Mouse (Mus musculus) spleen, postnatal 10 days (tissue): Measurements from ENCODE around the gene Cracr2b.
"Not testable (repeated sequence)": the region's sequence is repeated elsewhere in the genome, so short reads cannot be mapped to it uniquely, and the experiment has no call there.

Experiments
- DNase-seq, 2 experiments: peaks; one replicate each; pipeline ENCODE4 v3.0.0; 2021 to 2022; ENCODE audit warnings: low spot score in 2 of 2

Gene Cracr2b

GRCm38 (mm10) chr7:141433517-141434400 is 27.1 kb upstream of the Cracr2b start:
- peak in 1 of 2 experiments; percentile 24 for DNase-seq

GRCm38 (mm10) chr7:141434464-141434863 is 26.4 kb upstream of the Cracr2b start:
- peak in 1 of 2 experiments; percentile 37 for DNase-seq

- DNase-seq = peak; percentile 52 to 77
Measured at GRCm38 (mm10) chr7:141435129-141435855, 25.6 kb upstream of the Cracr2b start.

- peak in 1 of 2 experiments; percentile 18 for DNase-seq
Measured at GRCm38 (mm10) chr7:141435856-141436522, 24.9 kb upstream of the Cracr2b start.

GRCm38 (mm10) chr7:141436523-141436892 is 24.4 kb upstream of the Cracr2b start:
- peak in 1 of 2 experiments; percentile 14 for DNase-seq

- DNase-seq = peak; percentile 83 to 89
Measured at GRCm38 (mm10) chr7:141437178-141438120, 23.4 kb upstream of the Cracr2b start, which contains the start of gene Slc25a22. Gene Slc25a22, minus strand, starts transcription at chr7:141437892.

- peak in 1 of 2 experiments; percentile 29 for DNase-seq
Measured at GRCm38 (mm10) chr7:141438201-141438968, 22.5 kb upstream of the Cracr2b start.

- peak in 1 of 2 experiments; percentile 14 for DNase-seq
Measured at GRCm38 (mm10) chr7:141439140-141439679, 21.7 kb upstream of the Cracr2b start.

GRCm38 (mm10) chr7:141439811-141440210 is 21.1 kb upstream of the Cracr2b start:
- DNase-seq = peak in 1 of 2 experiments; percentile 14

GRCm38 (mm10) chr7:141440613-141441012 is 20.3 kb upstream of the Cracr2b start:
- DNase-seq = peak in 1 of 2 experiments; percentile 70

GRCm38 (mm10) chr7:141441460-141441859 is 19.4 kb upstream of the Cracr2b start:
- peak in 1 of 2 experiments; percentile 19 for DNase-seq

- DNase-seq = peak; percentile 25 to 29
Measured at GRCm38 (mm10) chr7:141442199-141442598, 18.7 kb upstream of the Cracr2b start.

- peak; percentile 55 to 62 for DNase-seq
Measured at GRCm38 (mm10) chr7:141443081-141443821, 17.6 kb upstream of the Cracr2b start.

- peak in 1 of 2 experiments; percentile 79 for DNase-seq
Measured at GRCm38 (mm10) chr7:141443828-141444237, 17.1 kb upstream of the Cracr2b start, which contains the start of gene Pidd1. Gene Pidd1, minus strand, starts transcription at chr7:141444025.

- not testable (repeated sequence) for DNase-seq
Measured at GRCm38 (mm10) chr7:141446374-141446773, 14.5 kb upstream of the Cracr2b start.

- peak; percentile 94 to 95 for DNase-seq
Measured at GRCm38 (mm10) chr7:141447110-141447991, 13.5 kb upstream of the Cracr2b start, which contains the start of gene Rplp2. Gene Rplp2, plus strand, starts transcription at chr7:141447370.

GRCm38 (mm10) chr7:141451928-141452327 is 9.0 kb upstream of the Cracr2b start:
- no peak for DNase-seq

- DNase-seq = no peak
Measured at GRCm38 (mm10) chr7:141453636-141454035, 7.3 kb upstream of the Cracr2b start.
